Mouse (Mus musculus) heart, embryonic 10.5 days (tissue): ENCODE measurements around the gene Rnf103. TPM values are rescaled to one million over a fixed set of nuclear protein-coding genes. Genes with fewer than 3 reads are reported as not detected.
"Not testable (repeated sequence)": the region's sequence is repeated elsewhere in the genome, so short reads cannot be mapped to it uniquely, and the experiment has no call there.

Experiments used
- DNase-seq: peaks from one replicate; pipeline ENCODE4 v3.0.0-alpha.2; 2017; ENCODE audit warnings: low spot score
- H3K27ac ChIP-seq: fragments of 300-500 bp; sonication (generic); 2 replicates; pipeline ENCODE4 v1.5.1; 2016; ENCODE audit warnings: mild to moderate bottlenecking
- H3K27me3 ChIP-seq: fragments of 300-500 bp; sonication (generic); 2 replicates; pipeline ENCODE4 v1.6.1; 2016; ENCODE audit warnings: mild to moderate bottlenecking; ENCODE audit not compliant: poor library complexity, insufficient read depth, severe bottlenecking
- H3K36me3 ChIP-seq: fragments of 300-500 bp; sonication (generic); 2 replicates; pipeline ENCODE4 v1.6.1; 2016; ENCODE audit warnings: mild to moderate bottlenecking, moderate library complexity
- H3K4me1 ChIP-seq: fragments of 300-500 bp; sonication (generic); 2 replicates; pipeline ENCODE4 v1.6.1; 2016; ENCODE audit warnings: mild to moderate bottlenecking
- H3K4me3 ChIP-seq: fragments of 300-500 bp; sonication (generic); 2 replicates; pipeline ENCODE4 v1.5.1; 2016; ENCODE audit warnings: mild to moderate bottlenecking, moderate library complexity
- H3K9me3 ChIP-seq: fragments of 300-500 bp; sonication (generic); 2 replicates; pipeline ENCODE4 v1.6.1; 2016; ENCODE audit warnings: mild to moderate bottlenecking, moderate library complexity
- WGBS: fragments of 180-500 bp; shearing (Covaris S2); methylation state at CpG from one replicate; pipeline ENCODE4 v1.1.7; 2016; 5-methylcytosine and 5-hydroxymethylcytosine counted together
- polyA plus RNA-seq: library from polyadenylated mRNA; unstranded; fragments of >200 nt; fragmentation: Nextera tagmentation; extraction: Ambion mirVana; gene quantifications from 2 replicates; pipeline ENCODE4 v1.2.1, GENCODE M21; 2016

Rnf103 gene
- polyA plus RNA-seq, 1 experiment from 2014 or later = 14.4 TPM

- Histone ChIP-seq H3K36me3 (no peaks in the 10 kb centered on the region), H3K4me3 (no peak overlapping the region), H3K27me3 (no peaks in the 10 kb centered on the region), H3K27ac (no peak overlapping the region), H3K9me3 (no peaks in the 10 kb centered on the region), H3K4me1 (no peaks in the 10 kb centered on the region)
- 63% methylated on average over 5 of the region's 5 CpGs for WGBS
- no peak for DNase-seq
Measured at GRCm38 (mm10) chr6:71476783-71477182, 16.9 kb upstream of the Rnf103 start.

DNA sequence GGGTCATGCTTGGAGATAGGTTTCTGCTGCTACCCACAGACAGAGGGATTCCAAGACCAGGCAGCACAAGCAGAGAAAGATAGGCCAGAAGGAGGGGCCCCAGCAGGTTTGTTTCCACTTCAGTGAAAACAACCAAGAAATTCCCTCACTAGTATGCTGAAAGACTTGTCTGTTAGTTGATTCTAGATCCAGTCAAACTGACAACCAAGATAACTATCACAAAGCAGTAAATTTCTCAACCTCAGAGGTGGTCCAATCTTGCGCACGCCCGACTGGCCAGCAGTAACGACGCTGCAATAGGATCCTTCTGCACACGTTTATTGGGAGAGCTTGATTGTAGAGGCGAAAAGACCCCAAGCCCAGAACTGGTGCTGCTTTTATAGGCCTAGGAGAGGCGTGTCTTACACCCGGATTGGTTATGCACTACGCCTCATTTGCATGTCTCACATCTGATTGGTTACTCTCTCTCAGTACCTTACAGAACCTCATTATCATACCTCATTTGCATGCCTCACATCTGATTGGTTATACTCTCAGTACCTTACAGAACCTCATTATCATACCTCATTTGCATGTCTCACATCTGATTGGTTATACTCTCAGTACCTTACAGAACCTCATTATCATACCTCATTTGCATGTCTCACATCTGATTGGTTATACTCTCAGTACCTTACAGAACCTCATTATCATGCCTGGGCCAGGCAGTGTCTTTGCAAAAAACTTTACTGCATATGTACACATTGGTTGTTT, 14.7 kb upstream of the Rnf103 start:
- not testable (repeated sequence) for H3K27me3 ChIP-seq, DNase-seq
- WGBS = 93% methylated on average over 10 of the region's 10 CpGs

GRCm38 (mm10) chr6:71479588-71479987, 14.1 kb upstream of the Rnf103 start:
- not testable (repeated sequence) for H3K27ac ChIP-seq, H3K4me3 ChIP-seq, H3K36me3 ChIP-seq, DNase-seq, H3K9me3 ChIP-seq, H3K4me1 ChIP-seq, H3K27me3 ChIP-seq
- WGBS = 90% methylated on average over 2 of the region's 2 CpGs

More for the DNA sequence above, 14.7 kb upstream of the Rnf103 start:
- H3K4me3 ChIP-seq, H3K4me1 ChIP-seq, H3K36me3 ChIP-seq, H3K9me3 ChIP-seq, H3K27ac ChIP-seq: not testable (repeated sequence)

DNA sequence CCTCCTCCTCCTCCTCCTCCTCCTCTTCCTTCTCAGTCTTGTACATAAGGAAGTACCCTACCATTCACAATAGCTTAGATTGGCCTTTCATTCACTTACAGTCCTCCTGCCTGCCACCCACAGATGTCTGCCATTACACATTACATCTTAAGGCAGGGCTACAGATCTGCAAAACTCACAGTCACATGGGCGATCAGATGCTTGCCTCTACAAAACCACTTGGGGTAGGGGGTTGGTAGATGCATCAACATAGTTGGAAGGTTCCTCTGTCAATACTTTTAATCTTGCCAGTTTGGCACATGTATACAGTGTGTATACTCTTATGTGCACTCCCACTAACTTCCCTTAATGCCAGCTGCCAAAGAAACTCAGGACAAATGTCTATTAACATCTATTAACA, 13.6 kb upstream of the Rnf103 start:
- WGBS = 67% methylated on average over 1 of the region's 1 CpGs
- Histone ChIP-seq H3K36me3 (no peaks in the 10 kb centered on the region), H3K4me3 (no peak overlapping the region), H3K4me1 (0 out of 2 replicates have a peak, but pooled peaks cover under 1% of the 10 kb centered on the region), H3K27me3 (no peaks in the 10 kb centered on the region), H3K27ac (no peak overlapping the region), H3K9me3 (no peaks in the 10 kb centered on the region)
- DNase-seq = no peak

GRCm38 (mm10) chr6:71481136-71481535, 12.6 kb upstream of the Rnf103 start:
- Histone ChIP-seq H3K27me3 (no peaks in the 10 kb centered on the region), H3K27ac (no peak overlapping the region), H3K4me1 (0 out of 2 replicates have a peak, but pooled peaks cover 4% of the 10 kb centered on the region), H3K4me3 (no peak overlapping the region), H3K36me3 (no peaks in the 10 kb centered on the region), H3K9me3 (no peaks in the 10 kb centered on the region)
- DNase-seq = no peak
- WGBS = 71% methylated on average over 7 of the region's 7 CpGs

- Histone ChIP-seq H3K9me3 (no peaks in the 10 kb centered on the region), H3K4me3 (no peak overlapping the region), H3K27me3 (no peaks in the 10 kb centered on the region), H3K27ac (no peak overlapping the region), H3K36me3 (no peaks in the 10 kb centered on the region), H3K4me1 (0 out of 2 replicates have a peak, but pooled peaks cover 7% of the 10 kb centered on the region)
- DNase-seq = no peak
- 72% methylated on average over 5 of the region's 5 CpGs for WGBS
Measured at GRCm38 (mm10) chr6:71485246-71485645, 8.4 kb upstream of the Rnf103 start.

DNA sequence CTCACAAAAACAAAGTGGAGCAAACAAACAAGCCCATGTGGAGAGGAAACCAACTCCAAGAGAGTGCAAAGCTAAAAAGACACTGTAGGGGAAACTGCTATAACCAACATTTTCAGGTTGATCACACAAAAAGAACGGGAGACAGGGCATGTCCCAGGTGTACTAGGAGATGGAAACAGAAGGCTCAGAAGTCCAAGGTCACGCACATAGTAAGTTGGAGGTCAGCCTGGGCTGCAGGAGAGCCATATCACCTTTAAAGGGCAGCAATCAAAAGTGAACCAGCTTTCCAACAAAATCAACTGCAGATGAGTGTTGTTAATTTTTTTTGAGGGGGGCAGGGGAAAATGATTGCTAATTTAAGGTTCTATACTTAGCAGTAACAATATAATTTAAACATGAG, 7.5 kb upstream of the Rnf103 start:
- WGBS = 76% methylated on average over 2 of the region's 2 CpGs
- no peaks in the 10 kb centered on the region for H3K9me3 ChIP-seq
- H3K27ac ChIP-seq = no peak overlapping the region
- H3K36me3 ChIP-seq = no peaks in the 10 kb centered on the region
- no peak overlapping the region for H3K4me3 ChIP-seq
- no peaks in the 10 kb centered on the region for H3K27me3 ChIP-seq
- 0 out of 2 replicates have a peak, but pooled peaks cover 7% of the 10 kb centered on the region for H3K4me1 ChIP-seq
- no peak for DNase-seq

- WGBS = 83% methylated on average over 1 of the region's 1 CpGs
- Histone ChIP-seq H3K4me1 (0 out of 2 replicates have a peak, but pooled peaks cover 7% of the 10 kb centered on the region), H3K27ac (no peak overlapping the region), H3K27me3 (no peaks in the 10 kb centered on the region), H3K4me3 (no peak overlapping the region), H3K9me3 (no peaks in the 10 kb centered on the region), H3K36me3 (no peaks in the 10 kb centered on the region)
- DNase-seq = no peak
Measured at GRCm38 (mm10) chr6:71486867-71487266, 6.8 kb upstream of the Rnf103 start.

DNA sequence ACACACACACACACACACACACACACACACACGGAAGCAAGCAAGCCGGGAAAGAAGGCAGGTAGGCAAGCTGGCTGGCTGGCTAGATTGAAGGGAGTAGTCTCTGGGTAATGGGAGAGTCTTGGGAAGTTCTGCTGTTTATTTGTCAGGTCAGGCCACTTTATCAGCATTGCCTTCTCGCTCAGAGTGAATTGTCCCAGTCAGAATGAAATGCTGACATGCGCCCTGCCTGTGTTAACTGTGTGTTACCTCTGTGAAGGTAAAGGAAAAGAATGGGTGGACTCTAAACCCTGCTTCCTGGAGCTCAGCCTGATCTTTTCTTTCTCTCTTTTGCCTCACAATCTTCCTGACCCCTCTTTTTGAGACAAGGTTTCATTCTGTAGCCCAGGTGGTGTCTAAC, 5.7 kb upstream of the Rnf103 start:
- H3K27ac ChIP-seq = no peak overlapping the region
- H3K4me3 ChIP-seq = no peak overlapping the region
- 0 out of 2 replicates have a peak, but pooled peaks cover 7% of the 10 kb centered on the region for H3K4me1 ChIP-seq
- H3K36me3 ChIP-seq = no peaks in the 10 kb centered on the region
- H3K9me3 ChIP-seq = no peaks in the 10 kb centered on the region
- DNase-seq = no peak
- no peaks in the 10 kb centered on the region for H3K27me3 ChIP-seq
- 32% methylated on average over 4 of the region's 4 CpGs for WGBS

- DNase-seq = no peak
- 61% methylated on average over 4 of the region's 4 CpGs for WGBS
Measured at GRCm38 (mm10) chr6:71492136-71492535, 1.6 kb upstream of the Rnf103 start.

DNA sequence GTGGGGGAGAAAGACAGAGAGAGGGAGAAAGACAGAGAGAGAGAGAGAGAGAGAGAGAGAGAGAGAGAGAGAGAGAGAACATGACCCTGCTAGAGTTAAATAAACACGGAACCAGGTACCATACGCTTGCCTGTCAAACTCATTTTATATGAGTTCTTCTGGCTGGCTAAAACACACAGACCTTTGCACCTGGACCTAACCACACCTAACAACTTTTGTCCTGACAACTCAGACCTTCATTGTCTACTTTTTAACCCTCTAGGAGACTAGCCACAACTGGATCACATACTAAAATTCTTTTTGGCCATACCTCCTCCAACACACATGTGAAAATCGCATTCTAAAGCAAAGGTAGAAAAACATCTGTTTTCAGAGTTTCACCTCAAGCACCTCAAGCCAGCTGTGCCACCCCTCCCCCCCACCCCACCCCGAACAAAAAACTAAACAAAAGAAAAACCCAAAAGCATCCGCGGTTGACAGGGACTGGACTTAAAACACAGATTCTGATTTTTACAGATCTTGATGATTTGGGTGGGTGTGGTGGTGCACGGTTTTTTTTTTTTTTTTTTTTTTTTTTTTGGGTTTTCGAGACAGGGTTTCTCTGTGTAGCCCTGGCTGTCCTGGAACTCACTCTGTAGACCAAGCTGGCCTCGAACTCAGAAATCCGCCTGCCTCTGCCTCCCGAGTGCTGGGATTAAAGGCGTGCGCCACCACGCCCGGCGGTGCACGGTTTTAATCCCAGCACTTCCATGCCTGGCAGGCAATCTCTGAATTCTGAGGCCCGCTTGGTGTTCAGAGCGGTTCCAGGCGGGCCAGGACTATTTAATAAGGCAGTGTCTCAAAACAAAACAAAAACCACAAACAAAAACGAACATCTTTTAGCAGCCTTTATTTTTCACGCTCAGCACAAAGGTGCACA, 679 bp upstream of the Rnf103 start:
- H3K27me3 ChIP-seq = no peaks in the 10 kb centered on the region
- DNase-seq = no peak
- WGBS = 20% methylated on average over 21 of the region's 22 CpGs
- peak overlapping the region; percentile 98 for H3K4me3 ChIP-seq
- 0 out of 2 replicates have a peak, but pooled peaks cover 3% of the 10 kb centered on the region for H3K36me3 ChIP-seq
- no peaks in the 10 kb centered on the region for H3K9me3 ChIP-seq
- peak overlapping the region; percentile 99 for H3K27ac ChIP-seq
- peaks cover 10% of the 10 kb centered on the region for H3K4me1 ChIP-seq

More at GRCm38 (mm10) chr6:71492136-71492535, 1.6 kb upstream of the Rnf103 start:
- Histone ChIP-seq H3K36me3 (0 out of 2 replicates have a peak, but pooled peaks cover 2% of the 10 kb centered on the region), H3K4me3 (no peak overlapping the region), H3K4me1 (peaks cover 14% of the 10 kb centered on the region), H3K27me3 (no peaks in the 10 kb centered on the region), H3K9me3 (no peaks in the 10 kb centered on the region), H3K27ac (no peak overlapping the region)

DNA sequence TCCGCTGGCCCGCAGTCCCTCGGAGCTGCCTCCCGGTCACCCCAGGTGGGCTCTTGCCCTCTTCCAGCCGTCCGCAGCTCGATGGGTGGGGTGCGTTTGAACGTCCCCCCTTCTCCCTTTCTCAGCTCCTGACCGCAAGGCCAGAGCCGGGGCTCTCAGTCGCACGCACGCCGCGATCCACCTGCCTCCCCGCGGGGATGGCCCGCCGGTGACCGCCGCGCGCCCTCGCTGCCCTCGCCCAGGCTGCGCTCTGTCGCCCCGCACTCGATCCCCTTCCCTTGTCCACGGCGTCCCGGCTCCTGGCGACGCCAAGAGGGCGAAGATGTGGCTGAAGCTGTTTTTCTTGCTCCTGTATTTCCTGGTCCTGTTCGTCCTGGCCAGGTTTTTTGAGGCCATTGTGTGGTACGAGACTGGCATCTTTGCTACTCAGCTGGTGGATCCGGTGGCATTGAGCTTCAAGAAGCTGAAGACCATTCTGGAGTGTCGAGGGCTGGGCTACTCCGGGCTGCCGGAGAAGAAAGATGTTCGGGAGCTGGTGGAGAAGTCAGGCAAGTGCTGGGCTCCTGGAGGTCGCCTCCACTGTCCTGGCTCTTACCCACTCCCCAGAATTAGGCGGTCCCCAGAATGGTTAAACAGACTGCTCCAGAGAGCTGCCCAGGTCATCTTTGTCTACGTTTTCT, 787 bp downstream of the Rnf103 start:
- under 1% methylated on average over 46 of the region's 46 CpGs for WGBS
- H3K27me3 ChIP-seq = no peaks in the 10 kb centered on the region
- peaks cover 10% of the 10 kb centered on the region for H3K4me1 ChIP-seq
- H3K9me3 ChIP-seq = no peaks in the 10 kb centered on the region
- peak overlapping the region; percentile 99 for H3K27ac ChIP-seq
- DNase-seq = peak; percentile 87
- 0 out of 2 replicates have a peak, but pooled peaks cover 7% of the 10 kb centered on the region for H3K36me3 ChIP-seq
- H3K4me3 ChIP-seq = peak overlapping the region; percentile 98
